In genomic region chr1:37116574-37116973, GRCm38 (mm10) we compare ENCODE assay signal across 27 mouse cellular contexts.
DNase-seq lines count a peak whose midpoint lies in the region; ATAC-seq and TF ChIP-seq lines count a peak whose summit lies in the region.
"Had no signal": no experiment of that assay in that cellular context is flagged by ENCODE, and none has a peak within 500 bp of the region (broad histone marks: within the 10 kb centered on the region; RNA-seq: fewer than 3 reads in every experiment).

No protein-coding gene starts in this region.

- ATAC-seq in limb, embryonic 14.5 days (ENCODE audit: low FRiP score, low read depth), result peak; percentile 34; the same call in 1 of the 2 replicates
- ATAC-seq in erythroblast, adult 5-6 weeks (replicated peaks; ENCODE audit: low FRiP score, poor library complexity, severe bottlenecking), result no peak
- ATAC-seq: forebrain, embryonic 13.5 days; forebrain, embryonic 16.5 days; hindbrain, embryonic 16.5 days; intestine, embryonic 15.5 days; Patski had no signal

- peak; percentile 28 for DNase-seq in limb, embryonic 14.5 days (ENCODE audit: low spot score)
- no peak for DNase-seq in limb, embryonic 10.5 days (ENCODE audit: low spot score)
- peak; percentile 35 for DNase-seq in gastrocnemius, postnatal 10 days
- DNase-seq in gastrocnemius, postnatal 36 days, result peak; percentile 27 to 32
- no peak for DNase-seq in urinary bladder, postnatal 25 days (ENCODE audit: low spot score)
- no peak for DNase-seq in cerebellum, adult 2 months
- DNase-seq: adrenal gland, postnatal 10 days; adrenal gland, postnatal 36 days; B cell, adult 2 months; cerebellum, adult 18-20 months; cerebellum, adult 9-11 months; cerebellum, postnatal 25 days; embryo, embryonic 11 days; heart, adult 2 months; kidney, adult 11 months had no signal

- intact Hi-C loops in gastrocnemius, postnatal 36 days (cut with DNase I), result loop anchor here (5.0 kb wide), 1 partner anchor 34 kb away; no protein-coding TSS in a partner anchor

- H3K4me1 ChIP-seq in limb, embryonic 14.5 days (ENCODE audit: control insufficient read depth, insufficient read depth, low read length), result no peaks in the 10 kb centered on the region
- H3K4me1 ChIP-seq in limb, embryonic 10.5 days, result peaks cover 13% of the 10 kb centered on the region
- no peaks in the 10 kb centered on the region for H3K4me1 ChIP-seq in cerebellum, adult 2 months (ENCODE audit: control insufficient read depth, insufficient read depth, low read length)

- TF ChIP-seq CTCF in cerebellum, adult 2 months (IDR thresholded peaks at IDR 0.05; ENCODE audit: borderline replicate concordance, insufficient read depth, low read depth, low read length), result no peak

- H3K36me3 ChIP-seq in limb, embryonic 14.5 days (ENCODE audit: control insufficient read depth, insufficient read depth, low read length), result no peaks in the 10 kb centered on the region
- H3K36me3 ChIP-seq in limb, embryonic 10.5 days, result no peaks in the 10 kb centered on the region
- H3K36me3 ChIP-seq: embryonic facial prominence, embryonic 10.5 days; embryonic facial prominence, embryonic 13.5 days; forebrain, embryonic 10.5 days; G1E; hindbrain, embryonic 13.5 days; intestine, embryonic 15.5 days had no signal

- H3K9me3 ChIP-seq in limb, embryonic 14.5 days (ENCODE audit: control insufficient read depth, low read length), result no peaks in the 10 kb centered on the region
- H3K9me3 ChIP-seq in limb, embryonic 10.5 days (replicated peaks), result no peaks in the 10 kb centered on the region
- H3K9me3 ChIP-seq: embryonic facial prominence, embryonic 10.5 days; embryonic facial prominence, embryonic 13.5 days; forebrain, embryonic 10.5 days; forebrain, embryonic 13.5 days; G1E; hindbrain, embryonic 13.5 days; intestine, embryonic 15.5 days had no signal

- H3K27me3 ChIP-seq in limb, embryonic 14.5 days (ENCODE audit: control insufficient read depth, insufficient read depth, low read length), result no peaks in the 10 kb centered on the region
- no peaks in the 10 kb centered on the region for H3K27me3 ChIP-seq in limb, embryonic 10.5 days (ENCODE audit: low read depth, poor library complexity, severe bottlenecking)
- no peaks in the 10 kb centered on the region for H3K27me3 ChIP-seq in cerebellum, adult 2 months (ENCODE audit: control insufficient read depth, insufficient read depth, low read length)
- H3K27me3 ChIP-seq: embryonic facial prominence, embryonic 13.5 days; forebrain, embryonic 13.5 days; hindbrain, embryonic 13.5 days; intestine, embryonic 15.5 days had no signal

- H3K4me3 ChIP-seq in limb, embryonic 14.5 days (replicated peaks; ENCODE audit: low read length), result no peak overlapping the region
- H3K4me3 ChIP-seq in limb, embryonic 10.5 days, result no peak overlapping the region
- no peak overlapping the region for H3K4me3 ChIP-seq in cerebellum, adult 2 months (replicated peaks; ENCODE audit: insufficient read depth, low read depth, low read length)
- H3K4me3 ChIP-seq: embryonic facial prominence, embryonic 10.5 days; embryonic facial prominence, embryonic 13.5 days; forebrain, embryonic 10.5 days; forebrain, embryonic 13.5 days; heart, adult 2 months; hindbrain, embryonic 13.5 days; intestine, embryonic 15.5 days had no signal

- H3K4me2 ChIP-seq in limb, embryonic 14.5 days (replicated peaks; ENCODE audit: low read depth, low read length, severe bottlenecking), result no peak overlapping the region
- H3K4me2 ChIP-seq: embryonic facial prominence, embryonic 13.5 days; forebrain, embryonic 13.5 days; heart, embryonic 11.5 days; hindbrain, embryonic 13.5 days; intestine, embryonic 15.5 days had no signal

- 78% methylated on average over 9 of the region's 9 CpGs for WGBS in limb, embryonic 14.5 days
- 90% methylated on average over 9 of the region's 9 CpGs for WGBS in limb, embryonic 10.5 days
- WGBS in cerebellum, adult 2 months, result 57% methylated on average over 9 of the region's 9 CpGs

- H3K9ac ChIP-seq in limb, embryonic 14.5 days (ENCODE audit: low read depth, low read length, severe bottlenecking), result no peak overlapping the region
- H3K9ac ChIP-seq: embryonic facial prominence, embryonic 13.5 days; forebrain, embryonic 13.5 days; hindbrain, embryonic 13.5 days; intestine, embryonic 15.5 days had no signal

- TF ChIP-seq POLR2A in limb, embryonic 14.5 days (IDR thresholded peaks at IDR 0.05; ENCODE audit: borderline replicate concordance, extremely low read depth, insufficient read depth, insufficient read length), result no peak
- no peak for TF ChIP-seq POLR2A in cerebellum, adult 2 months (IDR thresholded peaks at IDR 0.05; ENCODE audit: borderline replicate concordance, insufficient read depth, low read length)

- H3K27ac ChIP-seq in limb, embryonic 14.5 days (replicated peaks; ENCODE audit: low read depth, low read length), result no peak overlapping the region
- H3K27ac ChIP-seq in limb, embryonic 10.5 days, result no peak overlapping the region
- no peak overlapping the region for H3K27ac ChIP-seq in cerebellum, adult 2 months (ENCODE audit: insufficient read depth, low read length)
- H3K27ac ChIP-seq: embryonic facial prominence, embryonic 10.5 days; embryonic facial prominence, embryonic 13.5 days; forebrain, embryonic 10.5 days; forebrain, embryonic 13.5 days; heart, adult 2 months; hindbrain, embryonic 13.5 days; intestine, embryonic 15.5 days had no signal

Comparison
In these comparisons a context has a peak if more than half of its experiments do, and no peak if none do; other contexts are left out.
1. DNase-seq: peak in limb, embryonic 14.5 days (single experiment), gastrocnemius, postnatal 10 days (single experiment) and gastrocnemius, postnatal 36 days (2 of 2); none in limb, embryonic 10.5 days (single experiment), urinary bladder, postnatal 25 days (single experiment) and cerebellum, adult 2 months (0 of 2).